Mouse (Mus musculus): ENCODE results near the gene Usp53. TPM values are rescaled to one million over a fixed set of nuclear protein-coding genes. Genes with fewer than 3 reads are reported as not detected.

Usp53 gene
- polyA plus RNA-seq, 1 experiment = 18.3 TPM

- H3K27ac ChIP-seq (ENCODE audit: insufficient read depth, low read length) = no peak overlapping the region
- TF ChIP-seq CTCF (IDR thresholded peaks at IDR 0.05; ENCODE audit: borderline replicate concordance, insufficient read depth, low read depth, low read length) = no peak
- DNase-seq = no peak
- no peaks in the 10 kb centered on the region for H3K27me3 ChIP-seq (ENCODE audit: control insufficient read depth, insufficient read depth, low read length)
- H3K4me3 ChIP-seq (replicated peaks; ENCODE audit: insufficient read depth, low read depth, low read length) = no peak overlapping the region
- WGBS = 59% methylated on average over 6 of the region's 6 CpGs
- no peaks in the 10 kb centered on the region for H3K4me1 ChIP-seq (ENCODE audit: control insufficient read depth, insufficient read depth, low read length)
Observed at GRCm38 (mm10) chr3:122898254-122898653, 86.1 kb downstream of the Usp53 start.

GRCm38 (mm10) chr3:122895189-122895731 is 89.0 kb downstream of the Usp53 start:
- WGBS = 91% methylated on average over 11 of the region's 11 CpGs
- H3K27me3 ChIP-seq (ENCODE audit: control insufficient read depth, insufficient read depth, low read length) = no peaks in the 10 kb centered on the region

GRCm38 (mm10) chr3:122894772-122895171 is 89.5 kb downstream of the Usp53 start, which contains the start of gene Fabp2:
TSS of gene Fabp2 (plus strand) at chr3:122895072.
- no peak for TF ChIP-seq CTCF (IDR thresholded peaks at IDR 0.05; ENCODE audit: borderline replicate concordance, insufficient read depth, low read depth, low read length)
- TF ChIP-seq POLR2A (IDR thresholded peaks at IDR 0.05; ENCODE audit: borderline replicate concordance, insufficient read depth, low read length) = no peak
- H3K4me1 ChIP-seq (ENCODE audit: control insufficient read depth, insufficient read depth, low read length) = no peaks in the 10 kb centered on the region
- WGBS = 94% methylated on average over 3 of the region's 3 CpGs
- DNase-seq = no peak
- no peak within 1 kb of the TSS for H3K27ac ChIP-seq (ENCODE audit: insufficient read depth, low read length)
- no peak within 1 kb of the TSS for H3K4me3 ChIP-seq (replicated peaks; ENCODE audit: insufficient read depth, low read depth, low read length)
- no peaks in the 10 kb centered on the region for H3K27me3 ChIP-seq (ENCODE audit: control insufficient read depth, insufficient read depth, low read length)

More at GRCm38 (mm10) chr3:122895189-122895731, 89.0 kb downstream of the Usp53 start:
- TF ChIP-seq CTCF (IDR thresholded peaks at IDR 0.05; ENCODE audit: borderline replicate concordance, insufficient read depth, low read depth, low read length) (no peak), POLR2A (IDR thresholded peaks at IDR 0.05; ENCODE audit: borderline replicate concordance, insufficient read depth, low read length) (no peak)
- DNase-seq = no peak
- Histone ChIP-seq H3K4me3 (replicated peaks; ENCODE audit: insufficient read depth, low read depth, low read length) (no peak overlapping the region), H3K27ac (ENCODE audit: insufficient read depth, low read length) (no peak overlapping the region), H3K4me1 (ENCODE audit: control insufficient read depth, insufficient read depth, low read length) (no peaks in the 10 kb centered on the region)

GRCm38 (mm10) chr3:122888371-122888819 is 95.9 kb downstream of the Usp53 start:
- H3K4me1 ChIP-seq (ENCODE audit: control insufficient read depth, insufficient read depth, low read length) = no peaks in the 10 kb centered on the region

GRCm38 (mm10) chr3:122887505-122888301 is 96.6 kb downstream of the Usp53 start:
- TF ChIP-seq CTCF (IDR thresholded peaks at IDR 0.05; ENCODE audit: borderline replicate concordance, insufficient read depth, low read depth, low read length) (no peak), POLR2A (IDR thresholded peaks at IDR 0.05; ENCODE audit: borderline replicate concordance, insufficient read depth, low read length) (no peak)
- no peak for DNase-seq
- Histone ChIP-seq H3K4me1 (ENCODE audit: control insufficient read depth, insufficient read depth, low read length) (no peaks in the 10 kb centered on the region), H3K4me3 (replicated peaks; ENCODE audit: insufficient read depth, low read depth, low read length) (no peak overlapping the region), H3K27ac (ENCODE audit: insufficient read depth, low read length) (no peak overlapping the region), H3K27me3 (ENCODE audit: control insufficient read depth, insufficient read depth, low read length) (no peaks in the 10 kb centered on the region)
- 75% methylated on average over 4 of the region's 4 CpGs for WGBS

More at GRCm38 (mm10) chr3:122888371-122888819, 95.9 kb downstream of the Usp53 start:
- 86% methylated on average over 5 of the region's 5 CpGs for WGBS
- H3K4me3 ChIP-seq (replicated peaks; ENCODE audit: insufficient read depth, low read depth, low read length) = no peak overlapping the region
- DNase-seq = no peak
- H3K27ac ChIP-seq (ENCODE audit: insufficient read depth, low read length) = no peak overlapping the region
- H3K27me3 ChIP-seq (ENCODE audit: control insufficient read depth, insufficient read depth, low read length) = no peaks in the 10 kb centered on the region
- TF ChIP-seq POLR2A (IDR thresholded peaks at IDR 0.05; ENCODE audit: borderline replicate concordance, insufficient read depth, low read length) = no peak
- TF ChIP-seq CTCF (IDR thresholded peaks at IDR 0.05; ENCODE audit: borderline replicate concordance, insufficient read depth, low read depth, low read length) = no peak

Other genes starting within 250 kb of the Usp53 start
- not detected in 2 replicates for gene Fabp2, start 89.4 kb downstream of the Usp53 start, polyA plus RNA-seq (2012; rRNA removed)
- not detected in 2 replicates for gene Gm10959, start 65.2 kb downstream of the Usp53 start, polyA plus RNA-seq (2012; rRNA removed)
- 69.9 and 71.9 TPM in 2 replicates for gene 1810037I17Rik, start 60.3 kb downstream of the Usp53 start, polyA plus RNA-seq (2012; rRNA removed)
- 0.11 TPM in 1 of 2 replicates, not detected in the other for gene Myoz2, start 50.5 kb upstream of the Usp53 start, polyA plus RNA-seq (2012; rRNA removed)